Mouse (Mus musculus): ENCODE results near the gene Palld. TPM values are rescaled to one million over a fixed set of nuclear protein-coding genes. Genes with fewer than 3 reads are reported as not detected.

Gene Palld
- polyA plus RNA-seq, 1 experiment from 2014 or later: 48.3 TPM

- DNase-seq (ENCODE audit: low spot score): no peak
- no peak overlapping the region for H3K4me3 ChIP-seq (ENCODE audit: low read depth, low read length)
- no peaks in the 10 kb centered on the region for H3K9me3 ChIP-seq (ENCODE audit: control insufficient read depth, low read length)
- H3K9ac ChIP-seq (ENCODE audit: low read depth, low read length): no peak overlapping the region
- no peaks in the 10 kb centered on the region for H3K4me1 ChIP-seq (replicated peaks; ENCODE audit: control insufficient read depth, insufficient read depth, low read length)
- 79% methylated on average over 5 of the region's 5 CpGs for WGBS
- no peaks in the 10 kb centered on the region for H3K36me3 ChIP-seq (ENCODE audit: control insufficient read depth, insufficient read depth, low read length)
- no peak overlapping the region for H3K4me2 ChIP-seq (replicated peaks; ENCODE audit: low read depth, low read length)
- no peak for ATAC-seq (ENCODE audit: low FRiP score)
- H3K27ac ChIP-seq (ENCODE audit: low read depth, low read length): no peak overlapping the region
- no peaks in the 10 kb centered on the region for H3K27me3 ChIP-seq (ENCODE audit: control insufficient read depth, insufficient read depth, low read length)
Observed at GRCm38 (mm10) chr8:61462221-61462620, 440.3 kb downstream of the Palld start.

Other genes starting within 250 kb of the Palld start
- 0.25 and 0.73 TPM in 2 replicates for gene Ddx60, start 25.4 kb upstream of the Palld start, polyA plus RNA-seq (2014; fragmentation: Nextera tagmentation; extraction: Ambion mirVana)
- not detected in 2 replicates for gene Anxa10, start 220.5 kb upstream of the Palld start, polyA plus RNA-seq (2014; fragmentation: Nextera tagmentation; extraction: Ambion mirVana)